Mouse (Mus musculus): ENCODE data around the gene Mroh3. TPM values are rescaled to one million over a fixed set of nuclear protein-coding genes. Genes with fewer than 3 reads are reported as not detected.

Gene Mroh3
- polyA plus RNA-seq, 1 experiment from 2014 or later = 0.78 TPM

DNA sequence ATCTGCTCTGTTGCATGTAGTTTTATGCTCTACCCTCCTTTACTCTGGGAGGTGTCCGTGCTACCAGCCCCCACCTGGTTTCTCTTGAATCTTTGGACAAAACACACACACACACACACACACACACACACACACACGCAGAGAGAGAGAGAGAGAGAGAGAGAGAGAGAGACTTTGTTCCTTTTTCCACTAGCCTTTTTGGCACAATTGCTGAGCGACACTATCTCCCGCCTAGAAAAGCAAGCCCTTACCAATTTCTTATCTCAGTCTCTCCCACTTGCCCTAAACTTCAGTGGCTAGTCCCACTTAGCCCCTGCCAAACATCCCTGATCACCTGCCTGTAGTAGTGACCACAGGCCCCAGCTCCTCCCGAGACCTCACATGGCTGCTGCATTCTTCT is 31.8 kb upstream of the Mroh3 start:
- TF ChIP-seq EP300 (optimal IDR thresholded peaks at IDR 0.05) (no peak), CTCF (IDR thresholded peaks at IDR 0.05; ENCODE audit: low read depth) (no peak)
- Histone ChIP-seq H3K4me1 (replicated peaks; ENCODE audit: control insufficient read depth, insufficient read depth) (no peaks in the 10 kb centered on the region), H3K9me3 (ENCODE audit: control insufficient read depth, low read length) (no peaks in the 10 kb centered on the region), H3K9ac (ENCODE audit: low read length) (no peak overlapping the region), H3K4me3 (ENCODE audit: low read depth, low read length) (no peak overlapping the region), H3K4me2 (replicated peaks; ENCODE audit: low read depth) (no peak overlapping the region), H3K36me3 (ENCODE audit: control insufficient read depth, insufficient read depth, low read length) (no peaks in the 10 kb centered on the region), H3K27me3 (ENCODE audit: control insufficient read depth, insufficient read depth, low read length) (no peaks in the 10 kb centered on the region), H3K27ac (replicated peaks) (no peak overlapping the region)
- ATAC-seq (ENCODE audit: low FRiP score, low TSS enrichment) = no peak
- DNase-seq (ENCODE audit: low spot score) = no peak
- WGBS = 85% methylated on average over 5 of the region's 5 CpGs

DNA sequence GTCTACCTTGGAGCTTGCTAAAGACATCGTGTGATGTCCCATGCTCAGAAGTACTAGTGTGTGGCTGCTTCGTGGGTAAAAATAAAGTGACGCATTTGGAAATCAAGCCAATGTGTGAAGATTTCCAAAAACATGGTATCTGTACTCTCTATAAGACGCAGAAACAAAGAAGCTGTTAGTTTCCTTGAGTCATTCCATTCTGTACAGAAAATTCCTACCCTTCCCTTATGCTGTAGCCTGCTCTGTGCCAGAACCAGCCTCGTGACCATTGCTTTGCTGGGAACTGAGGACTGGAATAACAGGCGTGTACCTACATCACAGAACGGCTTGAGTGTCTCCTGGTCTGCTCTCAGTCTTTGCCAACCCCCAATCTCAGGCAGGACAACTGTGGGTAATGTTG is 29.2 kb upstream of the Mroh3 start:
- WGBS = 74% methylated on average over 7 of the region's 7 CpGs
- no peaks in the 10 kb centered on the region for H3K36me3 ChIP-seq (ENCODE audit: control insufficient read depth, insufficient read depth, low read length)
- no peak overlapping the region for H3K27ac ChIP-seq (replicated peaks)
- no peaks in the 10 kb centered on the region for H3K9me3 ChIP-seq (ENCODE audit: control insufficient read depth, low read length)
- ATAC-seq (ENCODE audit: low FRiP score, low TSS enrichment) (no peak), DNase-seq (ENCODE audit: low spot score) (no peak)
- TF ChIP-seq EP300 (optimal IDR thresholded peaks at IDR 0.05) = no peak
- TF ChIP-seq CTCF (IDR thresholded peaks at IDR 0.05; ENCODE audit: low read depth) = no peak
- no peaks in the 10 kb centered on the region for H3K27me3 ChIP-seq (ENCODE audit: control insufficient read depth, insufficient read depth, low read length)
- no peak overlapping the region for H3K4me2 ChIP-seq (replicated peaks; ENCODE audit: low read depth)
- no peak overlapping the region for H3K9ac ChIP-seq (ENCODE audit: low read length)
- no peak overlapping the region for H3K4me3 ChIP-seq (ENCODE audit: low read depth, low read length)
- no peaks in the 10 kb centered on the region for H3K4me1 ChIP-seq (replicated peaks; ENCODE audit: control insufficient read depth, insufficient read depth)

DNA sequence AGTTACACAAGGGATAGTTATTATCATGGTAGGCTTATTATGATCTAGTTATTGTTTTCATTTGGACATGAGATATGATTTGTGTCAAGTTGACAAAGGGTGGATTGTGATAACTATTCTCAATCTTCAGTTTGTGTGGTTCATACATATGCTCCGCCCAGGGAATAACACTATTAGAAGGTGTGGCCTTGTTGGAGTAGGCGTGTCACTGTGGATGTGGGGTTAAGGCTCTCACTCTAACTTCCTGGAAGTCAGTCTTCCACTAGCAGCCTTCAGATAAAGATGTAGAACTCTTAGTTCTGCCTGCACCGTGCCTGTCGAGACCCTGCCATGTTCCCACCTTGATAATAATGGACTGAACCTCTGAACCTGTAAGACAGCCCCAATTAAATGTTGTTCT is 25.9 kb upstream of the Mroh3 start:
- ATAC-seq (ENCODE audit: low FRiP score, low TSS enrichment) = peak; percentile 72
- no peak for TF ChIP-seq CTCF (IDR thresholded peaks at IDR 0.05; ENCODE audit: low read depth)
- no peak for TF ChIP-seq EP300 (optimal IDR thresholded peaks at IDR 0.05)
- Histone ChIP-seq H3K36me3 (ENCODE audit: control insufficient read depth, insufficient read depth, low read length) (no peaks in the 10 kb centered on the region), H3K9me3 (ENCODE audit: control insufficient read depth, low read length) (no peaks in the 10 kb centered on the region), H3K4me1 (replicated peaks; ENCODE audit: control insufficient read depth, insufficient read depth) (no peaks in the 10 kb centered on the region; the same call in 1 of the 2 replicates), H3K27me3 (ENCODE audit: control insufficient read depth, insufficient read depth, low read length) (no peaks in the 10 kb centered on the region), H3K27ac (replicated peaks) (no peak overlapping the region), H3K4me2 (replicated peaks; ENCODE audit: low read depth) (no peak overlapping the region), H3K9ac (ENCODE audit: low read length) (no peak overlapping the region), H3K4me3 (ENCODE audit: low read depth, low read length) (no peak overlapping the region)
- 65% methylated on average over 4 of the region's 4 CpGs for WGBS
- no peak for DNase-seq (ENCODE audit: low spot score)

DNA sequence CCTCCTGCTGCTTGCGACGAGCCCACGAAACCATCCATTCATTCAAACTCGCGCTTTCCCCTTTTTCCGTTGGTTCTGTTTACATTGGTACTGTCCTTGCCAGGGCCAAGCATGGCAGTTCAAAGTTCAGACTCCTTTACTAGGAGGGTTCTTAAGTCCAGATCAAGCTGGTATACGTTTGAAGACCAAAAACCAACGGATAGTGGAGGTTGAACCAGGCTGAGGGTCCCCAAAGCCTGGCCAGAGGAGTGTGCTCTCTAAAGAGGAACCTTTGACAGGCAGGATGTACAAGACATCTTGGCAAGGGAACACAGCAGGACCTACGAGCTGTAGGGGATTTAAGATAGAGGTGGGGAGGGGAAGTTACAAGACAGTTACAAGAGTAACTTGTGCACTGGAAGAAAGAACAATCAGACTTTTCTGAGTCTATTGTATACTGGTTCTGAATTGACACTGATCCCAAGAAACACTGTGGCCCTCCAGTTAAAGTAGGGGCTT is 22.0 kb upstream of the Mroh3 start:
- H3K27ac ChIP-seq (replicated peaks) = no peak overlapping the region
- peak overlapping the region; percentile 93 for H3K4me2 ChIP-seq (replicated peaks; ENCODE audit: low read depth)
- TF ChIP-seq EP300 (optimal IDR thresholded peaks at IDR 0.05) (no peak), CTCF (IDR thresholded peaks at IDR 0.05; ENCODE audit: low read depth) (peak; percentile 68)
- no peaks in the 10 kb centered on the region for H3K36me3 ChIP-seq (ENCODE audit: control insufficient read depth, insufficient read depth, low read length)
- H3K9me3 ChIP-seq (ENCODE audit: control insufficient read depth, low read length) = no peaks in the 10 kb centered on the region
- 3% methylated on average over 9 of the region's 9 CpGs for WGBS
- no peak for DNase-seq (ENCODE audit: low spot score)
- H3K4me1 ChIP-seq (replicated peaks; ENCODE audit: control insufficient read depth, insufficient read depth) = no peaks in the 10 kb centered on the region; the same call in 1 of the 2 replicates
- ATAC-seq (ENCODE audit: low FRiP score, low TSS enrichment) = no peak
- peak overlapping the region; percentile 64; the same call in 1 of the 2 replicates for H3K9ac ChIP-seq (ENCODE audit: low read length)
- no peaks in the 10 kb centered on the region for H3K27me3 ChIP-seq (ENCODE audit: control insufficient read depth, insufficient read depth, low read length)
- H3K4me3 ChIP-seq (ENCODE audit: low read depth, low read length) = peak overlapping the region; percentile 55

DNA sequence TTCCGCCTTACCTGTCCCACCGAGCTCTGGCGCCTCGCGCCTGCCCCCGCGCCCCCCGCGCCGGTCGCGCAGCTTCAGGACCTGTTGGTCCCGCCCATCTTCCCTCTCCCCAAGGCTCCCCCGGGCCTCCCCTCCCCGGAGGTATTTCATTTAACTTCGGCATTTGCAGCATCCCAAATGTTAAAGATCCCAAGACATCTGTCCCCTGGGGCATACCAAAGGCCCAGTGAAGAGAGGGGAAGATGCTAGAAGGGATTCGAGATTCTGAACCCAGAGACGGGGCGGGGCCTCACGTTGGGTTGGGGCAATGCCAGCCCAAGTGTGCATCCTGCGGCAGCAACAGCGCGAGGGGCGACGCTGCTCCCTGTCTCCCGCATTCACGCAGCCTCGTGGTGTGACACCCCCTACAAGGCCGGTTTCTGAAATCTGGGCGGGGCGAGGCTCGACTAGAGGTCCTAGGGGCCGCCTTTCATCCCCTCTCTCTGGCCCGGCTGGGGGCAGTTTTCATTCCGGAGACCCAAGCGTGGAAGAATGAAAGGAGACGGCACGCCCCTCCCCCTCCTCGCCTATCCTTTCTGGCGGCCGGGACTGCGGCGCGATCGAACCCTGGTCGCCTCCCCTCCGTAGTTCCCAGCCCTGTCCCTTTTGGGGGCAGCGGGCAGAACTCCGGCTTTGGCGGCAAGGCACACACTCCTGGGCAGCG is 21.4 kb upstream of the Mroh3 start, which contains the start of gene Inava:
TSS of gene Inava (minus strand) at position 373 of the 703 bp plus-strand sequence.
- WGBS = under 1% methylated on average over 46 of the region's 51 CpGs
- DNase-seq (ENCODE audit: low spot score) = peak; percentile 69

More for the DNA sequence above, 21.4 kb upstream of the Mroh3 start, which contains the start of gene Inava:
- Histone ChIP-seq H3K36me3 (ENCODE audit: control insufficient read depth, insufficient read depth, low read length) (no peaks in the 10 kb centered on the region), H3K27ac (replicated peaks) (peak within 1 kb of the TSS; percentile 81), H3K4me1 (replicated peaks; ENCODE audit: control insufficient read depth, insufficient read depth) (no peaks in the 10 kb centered on the region; the same call in 1 of the 2 replicates), H3K9me3 (ENCODE audit: control insufficient read depth, low read length) (no peaks in the 10 kb centered on the region), H3K27me3 (ENCODE audit: control insufficient read depth, insufficient read depth, low read length) (no peaks in the 10 kb centered on the region), H3K9ac (ENCODE audit: low read length) (peak within 1 kb of the TSS; percentile 64), H3K4me3 (ENCODE audit: low read depth, low read length) (peak within 1 kb of the TSS; percentile 55), H3K4me2 (replicated peaks; ENCODE audit: low read depth) (peak within 1 kb of the TSS; percentile 93)
- TF ChIP-seq EP300 (optimal IDR thresholded peaks at IDR 0.05) = no peak
- no peak for TF ChIP-seq CTCF (IDR thresholded peaks at IDR 0.05; ENCODE audit: low read depth)
- ATAC-seq (ENCODE audit: low FRiP score, low TSS enrichment) = no peak

All from stomach, postnatal 0 days (tissue).